Mouse (Mus musculus) midbrain, postnatal 0 days (tissue): Measurements from ENCODE around the gene Tcp10b. TPM values are rescaled to one million over a fixed set of nuclear protein-coding genes. Genes with fewer than 3 reads are reported as not detected.
"Not testable (repeated sequence)": the region's sequence is repeated elsewhere in the genome, so short reads cannot be mapped to it uniquely, and the experiment has no call there.

Experiments
- ATAC-seq: fragments of 200-750 bp; cut with Nextera tagmentation; 2 replicates; pipeline ENCODE4 v1.8.0; 2017; ENCODE audit warnings: moderate number of reproducible peaks, mild to moderate bottlenecking, moderate TSS enrichment, moderate library complexity; ENCODE audit not compliant: low FRiP score
- DNase-seq: peaks from one replicate; pipeline ENCODE4 v3.0.0-alpha.2; 2015; ENCODE audit warnings: low spot score
- H3K27ac ChIP-seq: fragments of 300-500 bp; sonication (generic); 2 replicates; pipeline ENCODE4 v1.5.1; 2014; ENCODE audit warnings: low read depth, mild to moderate bottlenecking, low read length, mixed read lengths
- H3K27me3 ChIP-seq: fragments of 300-500 bp; sonication (generic); 2 replicates; pipeline ENCODE4 v1.6.1; 2014; ENCODE audit warnings: low read length, control low read depth, mixed read lengths; ENCODE audit not compliant: insufficient read depth
- H3K36me3 ChIP-seq: fragments of 300-500 bp; sonication (generic); 2 replicates; pipeline ENCODE4 v1.6.1; 2014; ENCODE audit warnings: low read length, control low read depth, mixed read lengths; ENCODE audit not compliant: insufficient read depth
- H3K4me1 ChIP-seq: fragments of 300-500 bp; sonication (generic); 2 replicates; pipeline ENCODE4 v1.6.1; 2014; ENCODE audit warnings: mild to moderate bottlenecking, control low read depth, antibody characterized with exemption, low read length, mixed read lengths; ENCODE audit not compliant: insufficient read depth
- H3K4me2 ChIP-seq: fragments of 300-500 bp; sonication (generic); 2 replicates; pipeline ENCODE4 v1.6.1; 2014; ENCODE audit warnings: low read depth, mild to moderate bottlenecking, low read length, mixed read lengths; ENCODE audit not compliant: poor library complexity, severe bottlenecking
- H3K4me3 ChIP-seq: fragments of 300-500 bp; sonication (generic); 2 replicates; pipeline ENCODE4 v1.5.1; 2014; ENCODE audit warnings: low read depth, mild to moderate bottlenecking, low read length, moderate library complexity
- H3K9ac ChIP-seq: fragments of 300-500 bp; sonication (generic); replicated peaks from 2 replicates; pipeline ENCODE4 v1.6.1; 2014; ENCODE audit warnings: mild to moderate bottlenecking, low read length, moderate library complexity, mixed read lengths; ENCODE audit not compliant: poor library complexity, severe bottlenecking
- H3K9me3 ChIP-seq: fragments of 300-500 bp; sonication (generic); 2 replicates; pipeline ENCODE4 v1.6.1; 2016; ENCODE audit warnings: low read length, control low read depth
- CTCF ChIP-seq: IDR thresholded peaks from 2 replicates; pipeline ENCODE4 v1.5.1; 2016; ENCODE audit warnings: antibody characterized with exemption, mild to moderate bottlenecking
- WGBS: fragments of 180-500 bp; shearing (Covaris S2); extraction: QIAGEN DNeasy Blood & Tissue Kit; methylation state at CpG from one replicate; pipeline ENCODE4 v1.1.7; 2014; 5-methylcytosine and 5-hydroxymethylcytosine counted together
- polyA plus RNA-seq: library from polyadenylated mRNA; unstranded; fragments of >200 nt; fragmentation: Nextera tagmentation; extraction: Ambion mirVana; gene quantifications from 2 replicates; pipeline ENCODE4 v1.2.1, GENCODE M21; 2015
- total RNA-seq: library from RNA; depleted of rRNA; stranded (reverse); fragments of >200 nt; gene quantifications from 2 replicates; pipeline ENCODE4 v1.2.3, GENCODE M21; 2014; rRNA removed

The Tcp10b gene
- total and polyA plus RNA-seq, 2 experiments from 2014 or later = 0.11 to 0.56 TPM

DNA sequence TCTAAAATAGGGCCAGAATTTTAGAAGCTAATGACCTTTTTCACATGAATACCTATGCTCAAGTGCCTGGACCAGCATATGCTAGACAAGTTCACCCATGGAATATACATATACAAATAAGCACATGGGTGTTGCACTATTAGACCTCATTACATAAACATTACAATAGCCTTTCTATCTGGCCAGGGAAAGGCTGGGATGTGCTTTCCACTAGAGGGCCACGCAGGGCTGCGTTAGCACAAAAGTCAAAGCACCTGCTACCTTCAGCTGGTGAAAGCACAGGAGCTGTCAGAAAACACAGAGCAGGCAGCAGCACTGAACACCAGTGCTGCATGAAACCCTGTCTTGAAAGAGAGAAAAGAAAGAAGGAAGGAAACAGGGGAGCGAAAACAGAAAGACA lies 63.3 kb downstream of the Tcp10b start:
- not testable (repeated sequence) for H3K4me2 ChIP-seq, H3K4me3 ChIP-seq, DNase-seq, H3K36me3 ChIP-seq, H3K9ac ChIP-seq, H3K27ac ChIP-seq, H3K4me1 ChIP-seq, H3K9me3 ChIP-seq, H3K27me3 ChIP-seq
- WGBS = 36% methylated on average over 2 of the region's 3 CpGs
- peak; percentile 32 for ATAC-seq
- peak; percentile 26 for TF ChIP-seq CTCF

DNA sequence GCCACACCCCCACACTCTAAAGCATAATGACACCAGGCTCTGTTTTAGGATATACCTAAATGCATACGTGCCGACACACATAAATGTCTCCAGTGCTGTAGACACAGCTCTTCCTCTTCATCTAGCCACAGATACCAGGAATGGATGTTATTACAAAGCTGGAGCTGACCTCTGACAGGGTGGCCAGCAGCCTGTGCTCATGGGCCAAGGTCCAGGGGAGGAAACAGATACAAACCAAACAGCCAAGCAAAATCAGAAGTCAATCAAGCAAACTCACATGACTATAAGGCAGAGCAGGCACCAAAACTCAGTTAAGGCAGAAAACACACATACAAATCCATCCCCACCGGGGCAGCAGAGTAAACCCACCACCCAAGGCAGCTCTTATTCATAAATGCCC lies 68.4 kb downstream of the Tcp10b start:
- not testable (repeated sequence) for H3K9me3 ChIP-seq, H3K4me3 ChIP-seq, H3K4me2 ChIP-seq, DNase-seq, H3K36me3 ChIP-seq, H3K27me3 ChIP-seq, ATAC-seq, H3K9ac ChIP-seq, H3K27ac ChIP-seq, H3K4me1 ChIP-seq
- WGBS = no CpG with 5 or more reads among the region's 3 CpGs

DNA sequence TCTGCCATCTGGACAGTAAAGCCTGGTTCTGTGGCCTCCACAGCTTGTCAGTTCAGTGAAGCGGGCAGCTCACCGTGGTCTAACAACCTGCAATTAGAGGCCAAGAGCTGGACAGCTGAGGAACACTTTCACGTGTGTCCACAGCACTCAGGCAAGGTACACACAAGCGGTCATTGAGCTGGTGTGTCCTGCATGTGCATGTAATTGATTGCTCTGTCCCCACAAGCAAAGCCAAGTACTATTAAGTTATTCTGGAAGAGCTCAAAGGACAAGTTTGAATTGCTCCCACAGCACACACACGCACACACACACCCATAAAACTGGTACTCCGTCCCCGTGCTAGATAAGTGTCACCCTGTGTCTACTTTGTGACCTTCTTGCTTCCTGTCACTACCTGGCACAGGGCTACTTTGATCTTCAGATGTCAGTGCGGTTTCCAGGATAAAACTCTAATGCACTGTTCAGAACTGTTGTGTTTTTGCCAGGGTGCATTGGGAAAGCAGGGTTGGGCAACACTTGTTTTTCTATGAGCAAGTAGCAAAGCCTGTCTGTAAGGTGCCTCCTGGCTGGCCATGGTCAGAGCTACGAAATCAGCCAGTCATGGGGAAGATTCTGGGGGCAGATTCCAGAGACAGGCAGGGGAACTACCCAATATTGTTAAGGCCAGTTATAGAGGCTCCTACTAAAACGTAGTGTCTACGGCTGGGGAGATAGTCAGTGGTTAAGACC lies 69.0 kb downstream of the Tcp10b start:
- not testable (repeated sequence) for DNase-seq, H3K9me3 ChIP-seq, H3K9ac ChIP-seq, H3K4me1 ChIP-seq, ATAC-seq, H3K36me3 ChIP-seq, H3K27ac ChIP-seq, H3K4me2 ChIP-seq, H3K4me3 ChIP-seq, H3K27me3 ChIP-seq
- 83% methylated on average over 7 of the region's 11 CpGs for WGBS

DNA sequence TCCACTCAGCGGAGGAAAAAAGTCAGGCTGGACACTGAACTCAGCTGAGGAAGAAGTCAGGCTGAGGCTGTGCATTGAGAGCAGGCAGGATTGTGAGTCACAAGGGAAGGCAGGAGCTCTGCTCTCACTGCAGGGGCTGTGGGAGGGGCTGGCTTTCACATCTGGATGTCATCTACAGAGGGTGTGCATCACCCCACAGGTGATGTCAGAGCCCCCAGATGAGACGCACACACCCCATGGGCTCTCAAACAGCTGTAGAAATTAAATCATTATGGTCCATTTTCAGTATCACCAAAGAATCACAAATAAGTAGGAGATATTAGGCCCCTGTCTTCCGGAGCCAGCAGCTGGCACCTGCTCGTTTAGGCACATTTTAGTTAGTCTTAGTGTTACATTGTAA lies 70.8 kb downstream of the Tcp10b start, which contains the start of gene Unc93a:
Unc93a (minus strand) TSS at position 101 of the 400 bp plus-strand sequence.
- not testable (repeated sequence) for H3K4me1 ChIP-seq, H3K36me3 ChIP-seq, H3K9ac ChIP-seq, H3K4me2 ChIP-seq, ATAC-seq, DNase-seq, H3K9me3 ChIP-seq, H3K4me3 ChIP-seq, H3K27ac ChIP-seq, H3K27me3 ChIP-seq
- 73% methylated on average over 3 of the region's 4 CpGs for WGBS

Other genes starting within 250 kb of the Tcp10b start
- gene Mas1, start 193.0 kb upstream of the Tcp10b start, total RNA-seq = not detected in 2 replicates
- 0.27 TPM in 1 of 2 replicates, not detected in the other for gene Mas1, start 193.0 kb upstream of the Tcp10b start, polyA plus RNA-seq
- not detected in 2 replicates for gene Mrgprh, start 185.1 kb upstream of the Tcp10b start, total RNA-seq
- gene Mrgprh, start 185.1 kb upstream of the Tcp10b start, polyA plus RNA-seq = not detected in 2 replicates
- 0.88 and 1.8 TPM in 2 replicates for gene Pnldc1, start 150.9 kb upstream of the Tcp10b start, total RNA-seq
- 1.1 and 1.3 TPM in 2 replicates for gene Pnldc1, start 150.9 kb upstream of the Tcp10b start, polyA plus RNA-seq
- gene Tcp1, start 145.4 kb upstream of the Tcp10b start, total RNA-seq = 330 and 377 TPM in 2 replicates
- gene Tcp1, start 145.4 kb upstream of the Tcp10b start, polyA plus RNA-seq = 330 and 375 TPM in 2 replicates
- 34.0 TPM in 2 replicates for gene Mrpl18, start 144.8 kb upstream of the Tcp10b start, total RNA-seq
- gene Mrpl18, start 144.8 kb upstream of the Tcp10b start, polyA plus RNA-seq = 111 and 118 TPM in 2 replicates
- gene Acat3, start 120.5 kb upstream of the Tcp10b start, total RNA-seq = 0.52 and 0.82 TPM in 2 replicates
- gene Acat3, start 120.5 kb upstream of the Tcp10b start, polyA plus RNA-seq = 1.5 and 2.0 TPM in 2 replicates
- 181 and 194 TPM in 2 replicates for gene Acat2, start 100.4 kb upstream of the Tcp10b start, total RNA-seq
- 247 and 254 TPM in 2 replicates for gene Acat2, start 100.4 kb upstream of the Tcp10b start, polyA plus RNA-seq
- 82.7 and 88.8 TPM in 2 replicates for gene Wtap, start 66.9 kb upstream of the Tcp10b start, total RNA-seq
- 134 and 147 TPM in 2 replicates for gene Wtap, start 66.9 kb upstream of the Tcp10b start, polyA plus RNA-seq
- gene Sod2, start 54.3 kb upstream of the Tcp10b start, total RNA-seq = 160 and 177 TPM in 2 replicates
- gene Sod2, start 54.3 kb upstream of the Tcp10b start, polyA plus RNA-seq = 121 and 128 TPM in 2 replicates
- gene Gpr31b, start 8.8 kb upstream of the Tcp10b start, total RNA-seq = 0.80 and 1.0 TPM in 2 replicates
- not detected in 2 replicates for gene Gpr31b, start 8.8 kb upstream of the Tcp10b start, polyA plus RNA-seq
- gene Unc93a, start 70.7 kb downstream of the Tcp10b start, total RNA-seq = 0.14 TPM in 1 of 2 replicates, not detected in the other
- gene Unc93a, start 70.7 kb downstream of the Tcp10b start, polyA plus RNA-seq = 0.05 and 0.17 TPM in 2 replicates
- not detected in 2 replicates for gene Smok2a, start 160.1 kb downstream of the Tcp10b start, total RNA-seq
- gene Smok2a, start 160.1 kb downstream of the Tcp10b start, polyA plus RNA-seq = not detected in 2 replicates
- not detected in 2 replicates for gene Smok2b, start 169.2 kb downstream of the Tcp10b start, total RNA-seq
- not detected in 2 replicates for gene Smok2b, start 169.2 kb downstream of the Tcp10b start, polyA plus RNA-seq